Mouse (Mus musculus) intestine, embryonic 16.5 days (tissue): ENCODE measurements at regions not wholly inside any gene's neighbourhood (a gene's known extent, or its start where the extent isn't known, plus 50 kb on each side); places are given as distances from the start of the nearest gene placed in this dataset.

Experiments
- ATAC-seq: fragments of 200-750 bp; cut with Nextera tagmentation; 2 replicates; pipeline ENCODE4 v1.8.0; 2017; ENCODE audit warnings: moderate TSS enrichment, moderate library complexity
- H3K27ac ChIP-seq: fragments of 300-500 bp; sonication (generic); 2 replicates; pipeline ENCODE4 v1.5.1; 2014; ENCODE audit warnings: mild to moderate bottlenecking, low read length
- H3K27me3 ChIP-seq: fragments of 300-500 bp; sonication (generic); replicated peaks from 2 replicates; pipeline ENCODE4 v1.6.1; 2014; ENCODE audit warnings: low read length, control low read depth, mixed read lengths; ENCODE audit not compliant: control insufficient read depth, insufficient read depth
- H3K36me3 ChIP-seq: fragments of 300-500 bp; sonication (generic); 2 replicates; pipeline ENCODE4 v1.6.1; 2014; ENCODE audit warnings: low read length, control low read depth; ENCODE audit not compliant: control insufficient read depth, insufficient read depth
- H3K4me1 ChIP-seq: fragments of 300-500 bp; sonication (generic); 2 replicates; pipeline ENCODE4 v1.6.1; 2014; ENCODE audit warnings: low read length, control low read depth, mixed read lengths; ENCODE audit not compliant: control insufficient read depth, insufficient read depth
- H3K4me2 ChIP-seq: fragments of 300-500 bp; sonication (generic); 2 replicates; pipeline ENCODE4 v1.6.1; 2014; ENCODE audit warnings: low read depth, low read length, control low read depth
- H3K4me3 ChIP-seq: fragments of 300-500 bp; sonication (generic); 2 replicates; pipeline ENCODE4 v1.5.1; 2014; ENCODE audit warnings: mild to moderate bottlenecking, low read length
- H3K9ac ChIP-seq: fragments of 300-500 bp; sonication (generic); 2 replicates; pipeline ENCODE4 v1.6.1; 2014; ENCODE audit warnings: low read depth, low read length
- H3K9me3 ChIP-seq: fragments of 300-500 bp; sonication (generic); 2 replicates; pipeline ENCODE4 v1.6.1; 2016; ENCODE audit warnings: low read length, control low read depth; ENCODE audit not compliant: control insufficient read depth
- WGBS: fragments of 180-500 bp; shearing (Covaris S2); extraction: QIAGEN DNeasy Blood & Tissue Kit; methylation state at CpG from one replicate; pipeline ENCODE4 v1.1.7; 2014; 5-methylcytosine and 5-hydroxymethylcytosine counted together

DNA sequence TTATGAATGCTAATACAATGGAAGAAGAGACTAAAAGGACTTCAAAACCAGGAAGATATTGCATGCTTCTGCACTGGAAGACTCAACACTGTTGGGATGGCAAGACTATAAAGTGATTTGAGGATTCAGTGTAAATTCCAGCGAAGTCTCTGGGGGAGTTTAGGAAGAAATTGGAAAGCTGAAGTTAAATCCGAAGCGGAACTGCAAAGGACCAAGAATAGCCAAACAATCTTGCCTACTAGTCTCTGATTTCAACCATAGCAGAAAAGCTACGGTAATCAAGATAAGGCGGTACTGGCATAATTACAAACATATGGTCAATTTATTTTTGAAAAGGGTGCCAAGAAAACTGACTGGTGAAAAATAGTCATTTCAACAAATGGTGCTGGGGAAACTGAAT is 216.0 kb upstream of the Ppfia2 start:
- no peaks in the 10 kb centered on the region for H3K9me3 ChIP-seq
- no peak overlapping the region for H3K4me3 ChIP-seq
- 85% methylated on average over 5 of the region's 5 CpGs for WGBS
- ATAC-seq, result no peak
- H3K4me2 ChIP-seq, result no peak overlapping the region
- H3K27ac ChIP-seq, result no peak overlapping the region
- H3K9ac ChIP-seq, result no peak overlapping the region
- no peaks in the 10 kb centered on the region for H3K36me3 ChIP-seq
- no peaks in the 10 kb centered on the region for H3K27me3 ChIP-seq
- no peaks in the 10 kb centered on the region for H3K4me1 ChIP-seq

DNA sequence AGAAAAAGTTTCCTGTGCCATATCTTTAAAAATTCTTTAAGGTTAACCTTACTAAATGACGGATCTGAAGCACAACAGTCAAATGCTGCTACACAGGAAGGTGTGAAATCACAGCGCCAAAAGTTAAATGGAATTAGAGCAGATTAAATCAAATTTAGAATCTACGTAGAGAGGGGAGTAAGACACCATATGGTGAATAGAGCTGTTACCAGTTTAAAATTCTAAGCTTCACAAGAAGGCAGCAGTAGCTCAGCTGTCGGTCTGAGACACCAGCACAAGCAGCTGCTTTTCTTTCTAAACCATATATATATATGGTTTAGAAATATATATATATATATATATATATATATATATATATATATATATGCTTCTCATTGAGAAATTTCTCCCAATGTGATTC is 210.3 kb upstream of the Ppfia2 start:
- Histone ChIP-seq H3K27me3 (no peaks in the 10 kb centered on the region), H3K9ac (no peak overlapping the region), H3K27ac (no peak overlapping the region), H3K4me1 (no peaks in the 10 kb centered on the region), H3K9me3 (no peaks in the 10 kb centered on the region), H3K4me2 (no peak overlapping the region), H3K4me3 (no peak overlapping the region), H3K36me3 (no peaks in the 10 kb centered on the region)
- 80% methylated on average over 4 of the region's 4 CpGs for WGBS
- ATAC-seq, result no peak

DNA sequence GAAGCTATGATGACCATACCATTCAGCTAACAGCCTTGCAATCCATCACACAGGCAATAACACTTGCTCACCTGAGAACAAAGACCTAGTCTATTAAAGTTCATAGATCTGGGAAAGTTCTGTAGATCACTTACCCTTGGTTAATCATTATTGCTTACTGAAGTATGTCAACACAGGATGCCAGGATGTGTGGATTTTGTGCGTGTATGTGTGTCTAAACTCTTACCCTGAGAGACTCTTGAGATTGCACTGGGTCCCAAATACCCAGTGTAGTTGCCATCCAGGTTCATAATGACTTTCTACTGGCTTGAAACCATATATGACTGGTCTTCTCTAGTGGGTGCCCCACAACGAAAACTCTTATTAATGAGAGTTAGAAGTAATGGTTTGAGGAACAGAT is 196.8 kb upstream of the Ppfia2 start:
- H3K27me3 ChIP-seq, result no peaks in the 10 kb centered on the region
- ATAC-seq, result no peak
- no peaks in the 10 kb centered on the region for H3K36me3 ChIP-seq
- H3K4me3 ChIP-seq, result no peak overlapping the region
- H3K9ac ChIP-seq, result no peak overlapping the region
- H3K4me2 ChIP-seq, result no peak overlapping the region
- H3K9me3 ChIP-seq, result no peaks in the 10 kb centered on the region
- 61% methylated on average over 2 of the region's 2 CpGs for WGBS
- no peaks in the 10 kb centered on the region for H3K4me1 ChIP-seq
- H3K27ac ChIP-seq, result no peak overlapping the region

DNA sequence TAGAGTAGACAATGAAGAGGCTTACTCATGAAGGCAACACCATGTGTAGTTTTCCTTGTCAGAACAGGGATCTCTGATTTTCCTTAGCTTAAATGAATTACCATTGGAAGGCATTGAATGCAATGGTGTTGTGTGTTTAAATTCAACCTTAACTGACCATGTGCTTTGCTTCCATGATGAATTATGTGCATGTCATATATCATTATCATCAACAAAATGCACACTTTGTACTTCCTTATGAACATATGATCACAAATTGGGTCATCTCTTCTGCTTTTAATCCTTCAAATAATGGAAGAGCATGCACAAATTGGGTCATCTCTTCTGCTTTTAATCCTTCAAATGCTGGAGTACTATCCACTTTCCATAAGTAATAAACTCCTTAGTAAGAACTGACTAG is 180.2 kb upstream of the Ppfia2 start:
- Histone ChIP-seq H3K4me2 (no peak overlapping the region), H3K9me3 (no peaks in the 10 kb centered on the region), H3K36me3 (no peaks in the 10 kb centered on the region), H3K9ac (no peak overlapping the region), H3K4me3 (no peak overlapping the region), H3K27ac (no peak overlapping the region), H3K4me1 (no peaks in the 10 kb centered on the region), H3K27me3 (no peaks in the 10 kb centered on the region)
- ATAC-seq, result no peak

DNA sequence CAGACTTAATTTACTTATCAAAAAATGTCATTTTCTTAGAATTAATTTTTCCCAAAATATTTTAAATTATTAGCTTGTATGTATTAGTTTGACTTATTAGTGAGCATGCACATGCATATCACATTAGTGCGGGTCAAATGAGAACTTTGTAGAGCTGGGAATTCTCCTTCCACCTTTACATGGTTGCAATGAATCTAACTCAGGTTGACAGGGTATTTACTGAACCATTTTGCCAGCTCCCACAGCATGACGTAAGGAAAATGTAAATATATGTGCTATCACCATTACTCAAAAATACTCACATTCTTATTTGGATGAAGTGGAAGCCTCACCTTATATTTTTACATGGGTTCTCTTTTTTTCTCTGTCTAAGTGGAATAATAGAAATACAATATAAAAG is 179.4 kb upstream of the Ppfia2 start:
- Histone ChIP-seq H3K4me1 (no peaks in the 10 kb centered on the region), H3K36me3 (no peaks in the 10 kb centered on the region), H3K9ac (no peak overlapping the region), H3K27ac (no peak overlapping the region), H3K4me3 (no peak overlapping the region), H3K4me2 (no peak overlapping the region), H3K9me3 (no peaks in the 10 kb centered on the region), H3K27me3 (no peaks in the 10 kb centered on the region)
- ATAC-seq, result no peak
- WGBS, result 64% methylated on average over 2 of the region's 2 CpGs

DNA sequence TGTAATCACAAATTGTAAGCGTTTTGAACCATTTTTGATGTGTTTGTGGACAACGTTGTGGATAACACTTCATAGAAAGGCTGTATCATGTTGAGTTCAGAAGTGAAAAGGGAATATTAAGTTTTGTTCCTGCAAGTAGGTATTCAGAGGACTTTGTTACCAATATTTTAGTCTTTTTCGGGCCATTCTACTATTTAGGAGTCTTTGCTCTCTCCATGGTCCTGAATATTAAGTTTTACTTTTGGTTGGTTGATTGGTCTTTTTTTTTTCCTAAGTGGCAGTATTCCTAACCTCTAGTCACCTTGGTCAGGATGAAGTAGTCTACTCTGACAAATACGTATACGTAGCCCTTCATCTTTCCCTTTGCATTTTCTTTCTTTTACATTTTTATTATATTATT is 174.6 kb upstream of the Ppfia2 start:
- no peaks in the 10 kb centered on the region for H3K27me3 ChIP-seq
- no peak overlapping the region for H3K27ac ChIP-seq
- H3K9ac ChIP-seq, result no peak overlapping the region
- ATAC-seq, result no peak
- H3K36me3 ChIP-seq, result no peaks in the 10 kb centered on the region
- WGBS, result 84% methylated on average over 5 of the region's 5 CpGs
- H3K4me2 ChIP-seq, result no peak overlapping the region
- no peaks in the 10 kb centered on the region for H3K4me1 ChIP-seq
- no peaks in the 10 kb centered on the region for H3K9me3 ChIP-seq
- no peak overlapping the region for H3K4me3 ChIP-seq

DNA sequence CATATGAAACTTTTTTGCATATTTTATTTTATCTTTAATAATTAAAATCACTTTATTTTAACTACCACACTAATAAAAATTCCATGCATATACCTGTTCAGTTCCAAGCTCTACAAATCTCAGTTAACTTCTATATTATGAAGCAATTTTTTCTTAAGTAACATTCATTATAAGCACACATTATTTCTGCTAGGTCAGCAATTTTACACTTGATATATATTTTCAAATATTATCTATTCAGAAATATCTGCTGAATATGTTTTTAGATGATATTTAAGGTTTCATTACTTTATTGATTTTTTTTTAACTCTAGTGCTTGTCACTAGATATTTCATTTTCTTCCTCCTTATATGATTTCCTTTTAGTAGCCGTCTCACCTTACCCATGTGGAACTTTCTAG is 135.0 kb upstream of the Ppfia2 start:
- Histone ChIP-seq H3K9me3 (no peaks in the 10 kb centered on the region), H3K27ac (no peak overlapping the region), H3K4me3 (no peak overlapping the region), H3K9ac (no peak overlapping the region), H3K36me3 (no peaks in the 10 kb centered on the region), H3K27me3 (no peaks in the 10 kb centered on the region), H3K4me2 (no peak overlapping the region), H3K4me1 (no peaks in the 10 kb centered on the region)
- 97% methylated on average over 1 of the region's 1 CpGs for WGBS
- ATAC-seq, result no peak

DNA sequence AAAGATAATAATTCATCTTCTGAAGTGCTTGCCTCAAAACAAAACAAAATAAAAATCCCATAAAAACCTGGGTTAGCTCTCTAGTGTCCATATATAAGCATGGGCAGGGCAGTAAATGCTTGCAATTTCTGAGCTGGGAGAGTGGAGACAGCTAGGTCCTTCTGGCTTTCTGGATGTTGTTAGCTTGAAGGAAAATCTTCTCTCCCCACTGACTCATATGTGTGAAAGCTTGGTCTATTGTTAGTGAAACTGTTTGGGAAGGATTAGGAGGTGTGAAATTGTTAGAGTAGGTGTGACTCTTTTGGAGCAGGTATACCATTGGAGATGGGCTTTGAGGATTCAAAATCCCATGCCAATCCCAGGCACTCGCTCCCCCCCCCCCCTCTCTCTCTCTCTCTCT is 118.5 kb upstream of the Ppfia2 start:
- Histone ChIP-seq H3K9ac (no peak overlapping the region), H3K27ac (no peak overlapping the region), H3K36me3 (no peaks in the 10 kb centered on the region), H3K9me3 (no peaks in the 10 kb centered on the region), H3K4me2 (no peak overlapping the region), H3K4me1 (no peaks in the 10 kb centered on the region), H3K27me3 (no peaks in the 10 kb centered on the region), H3K4me3 (no peak overlapping the region)
- ATAC-seq, result no peak
- no CpG with 5 or more reads among the region's 1 CpGs for WGBS

DNA sequence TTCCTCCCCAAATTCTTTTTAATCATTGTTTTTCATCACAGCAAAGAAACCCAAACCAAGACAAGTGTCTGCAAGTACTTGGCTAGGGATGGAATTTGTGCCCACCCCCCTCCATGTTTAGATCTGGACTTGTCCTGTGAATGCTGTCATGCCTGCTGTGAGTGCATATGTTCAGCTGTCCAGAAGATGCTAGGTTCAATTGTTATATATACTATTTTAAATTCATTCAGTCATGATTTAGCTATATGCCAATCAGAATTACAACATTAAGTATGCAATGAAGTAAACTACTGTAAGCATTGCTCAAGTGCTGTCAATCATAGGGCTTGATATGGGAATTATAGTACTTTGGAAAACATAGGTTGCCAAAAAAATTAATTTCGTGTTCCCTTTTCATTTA is 94.5 kb upstream of the Ppfia2 start:
- H3K36me3 ChIP-seq, result no peaks in the 10 kb centered on the region
- H3K27me3 ChIP-seq, result no peaks in the 10 kb centered on the region
- no peaks in the 10 kb centered on the region for H3K4me1 ChIP-seq
- H3K9me3 ChIP-seq, result no peaks in the 10 kb centered on the region
- H3K4me3 ChIP-seq, result no peak overlapping the region
- H3K9ac ChIP-seq, result no peak overlapping the region
- no peak overlapping the region for H3K27ac ChIP-seq
- no peak overlapping the region for H3K4me2 ChIP-seq
- WGBS, result 71% methylated on average over 1 of the region's 1 CpGs
- ATAC-seq, result no peak

DNA sequence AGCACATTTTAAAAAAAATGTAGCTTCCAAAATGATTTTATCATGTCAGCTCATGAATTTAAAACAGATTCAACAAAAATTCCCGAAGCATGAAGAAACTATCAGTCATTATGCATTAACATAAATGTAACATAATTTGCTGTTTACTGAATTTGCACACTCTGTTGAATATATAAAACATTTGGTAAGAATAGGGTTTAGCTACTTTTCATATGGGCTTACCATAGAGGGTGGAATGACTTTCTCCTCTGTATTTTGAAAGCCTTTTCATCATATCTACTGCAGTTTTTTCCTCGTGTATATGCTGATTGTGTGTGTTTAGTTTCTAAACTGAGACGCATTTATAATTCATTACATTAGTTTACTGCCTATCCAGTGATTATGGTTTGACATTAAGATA is 94.0 kb upstream of the Ppfia2 start:
- Histone ChIP-seq H3K9ac (no peak overlapping the region), H3K27me3 (no peaks in the 10 kb centered on the region), H3K4me2 (no peak overlapping the region), H3K36me3 (no peaks in the 10 kb centered on the region), H3K4me1 (no peaks in the 10 kb centered on the region), H3K9me3 (no peaks in the 10 kb centered on the region), H3K4me3 (no peak overlapping the region), H3K27ac (no peak overlapping the region)
- ATAC-seq, result no peak
- 70% methylated on average over 3 of the region's 3 CpGs for WGBS
